ENCODE assay signal across 16 mouse cellular contexts in the genomic region with DNA sequence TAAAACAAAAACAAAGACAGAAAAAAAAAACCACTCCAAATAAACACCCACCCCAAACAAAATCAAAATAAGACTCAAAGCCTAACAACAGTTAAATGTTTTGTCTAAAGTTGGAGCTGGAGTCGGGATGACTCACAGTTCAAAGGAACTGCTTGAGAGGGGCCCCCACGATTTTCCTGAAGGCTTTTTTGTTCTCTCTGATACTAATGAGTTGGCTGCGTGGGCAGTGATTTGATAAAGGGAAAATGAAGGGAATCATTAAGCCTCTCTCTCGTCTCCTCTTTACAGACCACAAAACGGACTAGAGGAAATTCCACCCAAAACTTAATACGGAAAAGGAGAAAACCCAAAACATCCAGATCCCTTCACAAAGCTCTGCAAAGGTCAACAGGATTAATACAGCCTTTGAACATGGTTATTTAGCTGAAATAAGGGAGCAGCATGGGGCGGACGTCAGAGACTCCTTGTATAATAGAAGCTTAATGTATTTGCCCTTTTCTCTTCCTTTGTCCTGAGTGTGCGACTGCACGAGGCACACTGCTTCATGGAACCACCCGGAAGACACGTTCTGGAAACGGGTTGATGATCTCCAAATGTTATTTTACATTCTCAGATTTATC.
DNase-seq lines count a peak whose midpoint lies in the region; ATAC-seq and TF ChIP-seq lines count a peak whose summit lies in the region.
"Had no signal": no experiment of that assay in that cellular context is flagged by ENCODE, and none has a peak within 500 bp of the region (broad histone marks: within the 10 kb centered on the region; RNA-seq: fewer than 3 reads in every experiment).

No protein-coding gene starts in this region.

- H3K27ac ChIP-seq in kidney, postnatal 0 days, result no peak overlapping the region
- H3K27ac ChIP-seq in forebrain, embryonic 14.5 days (ENCODE audit: low read depth, low read length), result no peak overlapping the region
- H3K27ac ChIP-seq: limb, embryonic 13.5 days; lung, embryonic 15.5 days; neural tube, embryonic 12.5 days had no signal

- H3K4me1 ChIP-seq in kidney, postnatal 0 days (replicated peaks; ENCODE audit: insufficient read depth, low read length), result no peaks in the 10 kb centered on the region
- 0 out of 2 replicates have a peak, but pooled peaks cover 3% of the 10 kb centered on the region for H3K4me1 ChIP-seq in forebrain, embryonic 14.5 days (ENCODE audit: control insufficient read depth, insufficient read depth, low read length)
- H3K4me1 ChIP-seq: limb, embryonic 13.5 days; lung, embryonic 15.5 days; neural tube, embryonic 12.5 days had no signal

- no peak for TF ChIP-seq CTCF in kidney, postnatal 0 days (IDR thresholded peaks at IDR 0.05; ENCODE audit: low read depth)

- no peak overlapping the region for H3K4me3 ChIP-seq in kidney, postnatal 0 days (replicated peaks; ENCODE audit: low read depth, low read length)
- H3K4me3 ChIP-seq in forebrain, embryonic 14.5 days (ENCODE audit: low read depth, low read length), result no peak overlapping the region
- H3K4me3 ChIP-seq: limb, embryonic 13.5 days; lung, embryonic 15.5 days; neural tube, embryonic 12.5 days had no signal

- intact Hi-C loops in left cerebral cortex, postnatal 36 days (cut with DNase I), result no loop called here

- DNase-seq in kidney, postnatal 0 days (ENCODE audit: low spot score), result peak; percentile 9
- DNase-seq in kidney, postnatal 36 days, result no peak
- DNase-seq in testis, postnatal 14 days (ENCODE audit: low spot score), result peak; percentile 46
- no peak for DNase-seq in testis, postnatal 10 days (ENCODE audit: low spot score)
- DNase-seq in forebrain, embryonic 14.5 days (ENCODE audit: low spot score), result peak; percentile 48
- DNase-seq in thymus, postnatal 0 days (ENCODE audit: low spot score), result no peak
- no peak for DNase-seq in left cerebral cortex, postnatal 36 days (ENCODE audit: low spot score in 2 of 2)
- DNase-seq: adrenal gland, postnatal 25 days; cerebellum, adult 11-12 months; layer of hippocampus, postnatal 36 days; right cerebral cortex, postnatal 25 days; thymus, postnatal 4 days had no signal

- H3K9ac ChIP-seq in kidney, postnatal 0 days (ENCODE audit: low read depth, low read length), result no peak overlapping the region
- H3K9ac ChIP-seq in forebrain, embryonic 14.5 days (ENCODE audit: low read length), result no peak overlapping the region
- H3K9ac ChIP-seq: limb, embryonic 13.5 days; lung, embryonic 15.5 days; neural tube, embryonic 12.5 days had no signal

- H3K4me2 ChIP-seq in kidney, postnatal 0 days (ENCODE audit: low read length), result no peak overlapping the region
- H3K4me2 ChIP-seq in forebrain, embryonic 14.5 days (ENCODE audit: low read length), result 0 out of 2 replicates have a peak overlapping the region, but pooled peaks have one; percentile 23
- H3K4me2 ChIP-seq: limb, embryonic 13.5 days; lung, embryonic 15.5 days; neural tube, embryonic 12.5 days had no signal

- H3K27me3 ChIP-seq in kidney, postnatal 0 days (ENCODE audit: insufficient read depth, low read length), result no peaks in the 10 kb centered on the region
- 0 out of 2 replicates have a peak, but pooled peaks cover 6% of the 10 kb centered on the region for H3K27me3 ChIP-seq in forebrain, embryonic 14.5 days (replicated peaks; ENCODE audit: control insufficient read depth, insufficient read depth, low read length)
- H3K27me3 ChIP-seq: limb, embryonic 13.5 days; lung, embryonic 15.5 days; neural tube, embryonic 12.5 days had no signal

- no peaks in the 10 kb centered on the region for H3K9me3 ChIP-seq in kidney, postnatal 0 days (replicated peaks; ENCODE audit: low read length)
- no peaks in the 10 kb centered on the region for H3K9me3 ChIP-seq in forebrain, embryonic 14.5 days (replicated peaks; ENCODE audit: control insufficient read depth, low read length)
- H3K9me3 ChIP-seq: limb, embryonic 13.5 days; lung, embryonic 15.5 days; neural tube, embryonic 12.5 days had no signal

- no peak for ATAC-seq in kidney, postnatal 0 days (replicated peaks; ENCODE audit: low FRiP score, low read depth)
- peak; percentile 48; the same call in 1 of the 2 replicates for ATAC-seq in forebrain, embryonic 14.5 days
- ATAC-seq: inflammation-experienced regulatory T-cells, adult 6 months had no signal

- H3K36me3 ChIP-seq in kidney, postnatal 0 days (ENCODE audit: insufficient read depth, low read length), result no peaks in the 10 kb centered on the region
- no peaks in the 10 kb centered on the region for H3K36me3 ChIP-seq in forebrain, embryonic 14.5 days (ENCODE audit: control insufficient read depth, insufficient read depth, low read length)
- H3K36me3 ChIP-seq: limb, embryonic 13.5 days; lung, embryonic 15.5 days; neural tube, embryonic 12.5 days had no signal

- WGBS in kidney, postnatal 0 days, result 56% methylated on average over 13 of the region's 13 CpGs
- 3% methylated on average over 13 of the region's 13 CpGs for WGBS in forebrain, embryonic 14.5 days

Comparison
In these comparisons a context has a peak if more than half of its experiments do, and no peak if none do; other contexts are left out.
1. DNase-seq: peak in kidney, postnatal 0 days (single experiment), testis, postnatal 14 days (single experiment) and forebrain, embryonic 14.5 days (single experiment); none in kidney, postnatal 36 days (0 of 2), testis, postnatal 10 days (single experiment), thymus, postnatal 0 days (single experiment) and left cerebral cortex, postnatal 36 days (0 of 2).